ENCODE assay signal across 8 mouse cellular contexts in genomic region chr12:103984935-103985334, GRCm38 (mm10). TPM values are rescaled to one million over a fixed set of nuclear protein-coding genes. Genes with fewer than 3 reads are reported as not detected.
DNase-seq lines count a peak whose midpoint lies in the region; ATAC-seq and TF ChIP-seq lines count a peak whose summit lies in the region.

No protein-coding gene starts in this region.

- H3K4me2 ChIP-seq in liver, postnatal 0 days (ENCODE audit: low read depth, low read length) = peak overlapping the region; percentile 4; the same call in 1 of the 2 replicates

- 55% methylated on average over 4 of the region's 4 CpGs for WGBS in liver, postnatal 0 days (ENCODE audit: insufficient replicate concordance)

- H3K36me3 ChIP-seq in liver, postnatal 0 days (replicated peaks; ENCODE audit: insufficient read depth, low read length) = peaks cover 5% of the 10 kb centered on the region; the same call in 1 of the 2 replicates

- H3K4me3 ChIP-seq in left cerebral cortex, adult 2 months = no peak overlapping the region
- no peak overlapping the region for H3K4me3 ChIP-seq in liver, postnatal 0 days (ENCODE audit: low read depth, low read length)

- no peaks in the 10 kb centered on the region for H3K9me3 ChIP-seq in liver, postnatal 0 days (ENCODE audit: low read length)

- ATAC-seq in granulocyte monocyte progenitor cell, adult 5-6 weeks (replicated peaks; ENCODE audit: poor library complexity, severe bottlenecking) = 0 out of 2 replicates have a peak, but pooled peaks have one; percentile 20
- ATAC-seq in liver, postnatal 0 days = no peak

- no peak overlapping the region for H3K27ac ChIP-seq in left cerebral cortex, adult 2 months
- no peak overlapping the region for H3K27ac ChIP-seq in liver, postnatal 0 days (ENCODE audit: low read depth)

- no peak for TF ChIP-seq EP300 in liver, postnatal 0 days (IDR thresholded peaks at IDR 0.05; ENCODE audit: low read depth)

- no peak overlapping the region for H3K9ac ChIP-seq in liver, postnatal 0 days (replicated peaks)

- DNase-seq in cerebellum, adult 18-20 months = peak; percentile 16 to 31
- DNase-seq in cerebellum, adult 11-12 months = no peak
- peak in 1 of 2 experiments; percentile 64 for DNase-seq in left cerebral cortex, adult 2 months (ENCODE audit: extremely low spot score in 1 of 2, low spot score in 2 of 2)
- DNase-seq in left cerebral cortex, postnatal 36 days (ENCODE audit: low spot score in 2 of 2) = no peak
- peak; percentile 14 for DNase-seq in WW6 (ENCODE audit: low read depth, low spot score)
- DNase-seq in liver, postnatal 0 days = peak; percentile 61
- no peak for DNase-seq in gastrocnemius, postnatal 25 days

- no peaks in the 10 kb centered on the region for H3K27me3 ChIP-seq in liver, postnatal 0 days (ENCODE audit: insufficient read depth, low read length)

- peak; percentile 82 for TF ChIP-seq CTCF in left cerebral cortex, adult 2 months (IDR thresholded peaks at IDR 0.05)
- peak; percentile 65 for TF ChIP-seq CTCF in liver, postnatal 0 days (IDR thresholded peaks at IDR 0.05; ENCODE audit: low read depth)

- intact Hi-C loops in left cerebral cortex, adult 2 months (cut with DNase I) = no loop called here
- intact Hi-C loops in left cerebral cortex, postnatal 36 days (cut with DNase I) = no loop called here

- peaks cover 18% of the 10 kb centered on the region for H3K4me1 ChIP-seq in liver, postnatal 0 days (ENCODE audit: insufficient read depth)

RNA-seq across cellular contexts. Expression of gene Serpina11, which starts 4.8 kb away (rescaled TPM):
- not detected for total RNA-seq in left cerebral cortex, adult 2 months (2021)
- not detected for total RNA-seq in left cerebral cortex, postnatal 36 days (2021)
- total RNA-seq in granulocyte monocyte progenitor cell, adult 5-6 weeks (2014; fragmentation: Nextera tagmentation) = 0.17 TPM in 1 of 2 replicates, not detected in the other
- total RNA-seq in granulocyte monocyte progenitor cell, adult 5-6 weeks (2017) = not detected in 2 replicates
- 224 and 244 TPM in 2 replicates for polyA plus RNA-seq in liver, postnatal 0 days (2015; fragmentation: Nextera tagmentation; extraction: Ambion mirVana)
- total RNA-seq in gastrocnemius, postnatal 25 days (2021) = not detected

RNA-seq across cellular contexts. Expression of gene Serpina1e, which starts 26.2 kb away (rescaled TPM):
- not detected for total RNA-seq in left cerebral cortex, adult 2 months (2021)
- not detected for total RNA-seq in left cerebral cortex, postnatal 36 days (2021)
- not detected in 2 replicates for total RNA-seq in granulocyte monocyte progenitor cell, adult 5-6 weeks (2014; fragmentation: Nextera tagmentation)
- not detected in 2 replicates for total RNA-seq in granulocyte monocyte progenitor cell, adult 5-6 weeks (2017)
- 4,259 and 4,481 TPM in 2 replicates for polyA plus RNA-seq in liver, postnatal 0 days (2015; fragmentation: Nextera tagmentation; extraction: Ambion mirVana)
- under 1 TPM in 1 of 2 experiments, not detected in 1; 0.27 TPM for total RNA-seq in gastrocnemius, postnatal 25 days (2021)

RNA-seq across cellular contexts. Expression of gene Serpina9, which starts 28.6 kb away (rescaled TPM):
- total RNA-seq in left cerebral cortex, adult 2 months (2021) = 1 to 10 TPM; 1.0 to 3.7 TPM
- total RNA-seq in left cerebral cortex, postnatal 36 days (2021) = 1 to 10 TPM; 2.4 to 3.2 TPM
- not detected in 2 replicates for total RNA-seq in granulocyte monocyte progenitor cell, adult 5-6 weeks (2014; fragmentation: Nextera tagmentation)
- total RNA-seq in granulocyte monocyte progenitor cell, adult 5-6 weeks (2017) = not detected in 2 replicates
- 0.05 and 0.06 TPM in 2 replicates for polyA plus RNA-seq in liver, postnatal 0 days (2015; fragmentation: Nextera tagmentation; extraction: Ambion mirVana)
- total RNA-seq in gastrocnemius, postnatal 25 days (2021) = not detected

RNA-seq across cellular contexts. Expression of gene Serpina12, which starts 59.3 kb away (rescaled TPM):
- total RNA-seq in left cerebral cortex, adult 2 months (2021) = not detected
- total RNA-seq in left cerebral cortex, postnatal 36 days (2021) = not detected
- total RNA-seq in granulocyte monocyte progenitor cell, adult 5-6 weeks (2014; fragmentation: Nextera tagmentation) = not detected in 2 replicates
- total RNA-seq in granulocyte monocyte progenitor cell, adult 5-6 weeks (2017) = 0.13 TPM in 1 of 2 replicates, not detected in the other
- polyA plus RNA-seq in liver, postnatal 0 days (2015; fragmentation: Nextera tagmentation; extraction: Ambion mirVana) = 0.13 TPM in 2 replicates
- total RNA-seq in gastrocnemius, postnatal 25 days (2021) = not detected

Comparison
In these comparisons a context has a peak if more than half of its experiments do, and no peak if none do; other contexts are left out.
1. DNase-seq: peak in cerebellum, adult 18-20 months (2 of 2), WW6 (single experiment) and liver, postnatal 0 days (single experiment); none in cerebellum, adult 11-12 months (single experiment), left cerebral cortex, postnatal 36 days (0 of 2) and gastrocnemius, postnatal 25 days (single experiment).